Mouse (Mus musculus): ENCODE measurements around the gene Celf5. TPM values are rescaled to one million over a fixed set of nuclear protein-coding genes. Genes with fewer than 3 reads are reported as not detected.

Gene Celf5
- polyA plus RNA-seq, 1 experiment from 2014 or later, result 0.30 TPM

GRCm38 (mm10) chr10:81499250-81499901, 16.9 kb upstream of the Celf5 start:
- no peak overlapping the region for H3K4me2 ChIP-seq (ENCODE audit: low read length)
- H3K9me3 ChIP-seq (replicated peaks; ENCODE audit: low read length), result no peaks in the 10 kb centered on the region
- H3K27me3 ChIP-seq (ENCODE audit: insufficient read depth, low read length), result no peaks in the 10 kb centered on the region
- no peak for DNase-seq (ENCODE audit: low spot score)
- H3K36me3 ChIP-seq (ENCODE audit: insufficient read depth, low read length), result no peaks in the 10 kb centered on the region
- no peak overlapping the region for H3K4me3 ChIP-seq (replicated peaks; ENCODE audit: low read depth, low read length)
- H3K27ac ChIP-seq, result no peak overlapping the region; the same call in 1 of the 2 replicates
- no peak overlapping the region for H3K9ac ChIP-seq (ENCODE audit: low read depth, low read length)
- peaks cover 10% of the 10 kb centered on the region; the same call in 1 of the 2 replicates for H3K4me1 ChIP-seq (replicated peaks; ENCODE audit: insufficient read depth, low read length)
- ATAC-seq (replicated peaks; ENCODE audit: low FRiP score, low read depth), result no peak
- TF ChIP-seq CTCF (IDR thresholded peaks at IDR 0.05; ENCODE audit: low read depth), result no peak
- 78% methylated on average over 23 of the region's 23 CpGs for WGBS

GRCm38 (mm10) chr10:81498316-81499249, 16.1 kb upstream of the Celf5 start:
- H3K27me3 ChIP-seq (ENCODE audit: insufficient read depth, low read length), result no peaks in the 10 kb centered on the region
- 84% methylated on average over 38 of the region's 38 CpGs for WGBS
- DNase-seq (ENCODE audit: low spot score) (no peak), ATAC-seq (replicated peaks; ENCODE audit: low FRiP score, low read depth) (no peak)
- no peaks in the 10 kb centered on the region for H3K9me3 ChIP-seq (replicated peaks; ENCODE audit: low read length)
- H3K36me3 ChIP-seq (ENCODE audit: insufficient read depth, low read length), result no peaks in the 10 kb centered on the region
- TF ChIP-seq CTCF (IDR thresholded peaks at IDR 0.05; ENCODE audit: low read depth), result peak; percentile 17; the same call in 1 of the 2 replicates
- no peak overlapping the region for H3K27ac ChIP-seq
- no peak overlapping the region for H3K4me3 ChIP-seq (replicated peaks; ENCODE audit: low read depth, low read length)
- H3K9ac ChIP-seq (ENCODE audit: low read depth, low read length), result no peak overlapping the region
- H3K4me1 ChIP-seq (replicated peaks; ENCODE audit: insufficient read depth, low read length), result peaks cover 10% of the 10 kb centered on the region; the same call in 1 of the 2 replicates
- no peak overlapping the region for H3K4me2 ChIP-seq (ENCODE audit: low read length)

DNA sequence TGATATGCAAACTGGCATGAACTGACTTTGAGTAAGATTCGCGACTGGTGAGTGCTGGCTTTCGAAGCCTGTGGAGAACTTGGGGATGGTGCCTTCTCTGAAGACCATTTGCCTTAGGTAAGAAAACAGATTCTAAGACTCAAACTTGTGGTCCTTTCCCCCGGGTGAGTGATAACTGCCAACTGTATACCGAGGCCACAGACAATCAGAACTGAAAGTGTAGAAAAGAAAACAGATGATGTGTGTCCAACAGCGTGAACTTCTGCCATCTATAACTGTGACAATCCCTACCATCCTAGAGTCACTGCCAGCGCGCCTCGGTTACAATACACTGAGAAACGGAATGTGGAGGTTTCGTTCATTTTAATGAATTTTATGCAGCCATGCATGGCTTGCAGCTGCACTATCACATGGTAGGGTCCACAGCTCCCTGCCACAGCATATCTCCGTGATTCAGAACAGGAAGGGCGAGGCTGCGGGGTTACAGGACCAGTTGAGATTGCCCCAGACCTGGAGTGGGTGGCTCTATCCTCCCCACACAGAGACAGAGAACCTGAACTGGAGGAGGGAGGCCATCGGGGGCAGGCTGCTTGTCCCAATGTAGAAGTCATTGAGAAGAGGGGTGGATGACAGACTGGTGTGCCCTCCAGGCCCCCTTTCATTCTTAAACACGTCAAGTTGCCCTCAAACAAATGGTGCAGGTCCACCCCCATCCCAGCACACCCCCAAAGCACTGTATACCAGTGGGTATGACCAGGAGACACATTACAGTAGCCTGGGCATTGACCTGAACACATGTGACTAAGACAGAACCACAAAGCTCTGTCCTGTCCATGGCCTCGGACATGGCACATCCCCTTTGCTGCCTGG, 15.1 kb upstream of the Celf5 start:
- Histone ChIP-seq H3K36me3 (ENCODE audit: insufficient read depth, low read length) (0 out of 2 replicates have a peak, but pooled peaks cover 2% of the 10 kb centered on the region), H3K4me1 (replicated peaks; ENCODE audit: insufficient read depth, low read length) (peaks cover 10% of the 10 kb centered on the region; the same call in 1 of the 2 replicates), H3K9me3 (replicated peaks; ENCODE audit: low read length) (no peaks in the 10 kb centered on the region), H3K4me2 (ENCODE audit: low read length) (peak overlapping the region; percentile 55; the same call in 1 of the 2 replicates), H3K9ac (ENCODE audit: low read depth, low read length) (no peak overlapping the region), H3K27me3 (ENCODE audit: insufficient read depth, low read length) (no peaks in the 10 kb centered on the region), H3K27ac (no peak overlapping the region), H3K4me3 (replicated peaks; ENCODE audit: low read depth, low read length) (no peak overlapping the region)
- no peak for TF ChIP-seq CTCF (IDR thresholded peaks at IDR 0.05; ENCODE audit: low read depth)
- no peak for ATAC-seq (replicated peaks; ENCODE audit: low FRiP score, low read depth)
- WGBS, result 76% methylated on average over 17 of the region's 17 CpGs
- DNase-seq (ENCODE audit: low spot score), result no peak

DNA sequence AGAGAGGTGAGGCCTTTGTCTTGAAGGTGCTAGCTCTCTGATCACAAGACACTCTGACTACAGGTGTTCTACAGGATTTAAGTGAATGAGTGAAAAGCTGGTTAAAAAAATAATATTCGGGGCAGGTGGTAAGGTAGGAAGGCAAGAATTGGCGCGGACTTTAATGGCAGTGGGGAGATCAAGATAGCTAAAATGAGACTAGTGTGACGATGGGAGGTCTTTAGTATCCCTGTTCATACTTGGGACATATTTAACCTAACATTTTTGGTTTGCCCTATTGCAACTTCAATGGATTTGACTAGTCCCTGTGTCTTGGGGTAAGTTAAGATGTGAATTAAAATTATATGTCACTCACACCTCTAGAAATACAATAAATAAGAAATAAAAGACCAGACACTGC, 14.5 kb upstream of the Celf5 start:
- Histone ChIP-seq H3K9ac (ENCODE audit: low read depth, low read length) (no peak overlapping the region), H3K4me1 (replicated peaks; ENCODE audit: insufficient read depth, low read length) (peaks cover 10% of the 10 kb centered on the region; the same call in 1 of the 2 replicates), H3K9me3 (replicated peaks; ENCODE audit: low read length) (no peaks in the 10 kb centered on the region), H3K27ac (no peak overlapping the region), H3K27me3 (ENCODE audit: insufficient read depth, low read length) (no peaks in the 10 kb centered on the region), H3K4me2 (ENCODE audit: low read length) (peak overlapping the region; percentile 55), H3K36me3 (ENCODE audit: insufficient read depth, low read length) (peaks cover 7% of the 10 kb centered on the region; the same call in 1 of the 2 replicates), H3K4me3 (replicated peaks; ENCODE audit: low read depth, low read length) (peak overlapping the region; percentile 75)
- DNase-seq (ENCODE audit: low spot score) (no peak), ATAC-seq (replicated peaks; ENCODE audit: low FRiP score, low read depth) (no peak)
- WGBS, result 30% methylated on average over 4 of the region's 4 CpGs
- no peak for TF ChIP-seq CTCF (IDR thresholded peaks at IDR 0.05; ENCODE audit: low read depth)

DNA sequence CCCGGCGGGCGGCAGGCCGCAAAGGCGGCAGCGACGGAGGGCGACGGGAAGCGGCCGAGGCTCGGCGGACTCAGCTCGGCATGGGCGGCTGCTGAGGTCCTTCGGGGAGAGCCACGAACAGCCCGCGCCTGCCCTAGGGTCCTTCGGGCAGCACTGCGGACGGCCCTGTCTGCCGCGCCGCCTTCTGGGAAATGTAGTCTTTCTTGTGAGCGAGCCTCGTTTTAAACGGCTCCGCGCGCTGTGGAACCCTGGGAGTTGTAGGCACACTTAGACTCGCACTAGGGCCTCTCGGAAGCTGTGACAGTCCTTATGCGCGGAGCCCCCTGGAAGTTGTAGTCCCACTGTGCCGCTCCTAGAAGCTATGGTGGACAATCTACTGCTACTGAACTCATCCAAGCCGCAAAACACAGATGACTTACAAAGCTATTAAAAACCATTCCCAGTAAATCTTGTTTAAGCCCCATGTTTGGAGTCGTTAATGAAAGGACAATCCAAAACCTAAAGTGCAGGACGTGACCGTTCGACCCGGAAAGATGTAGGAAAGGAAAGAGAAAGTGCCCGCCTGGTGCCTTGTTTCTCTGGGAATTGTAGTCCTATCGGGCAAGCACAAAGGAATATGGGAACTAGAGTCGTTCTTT, 13.9 kb upstream of the Celf5 start, which contains the start of gene Ncln:
Ncln (minus strand) TSS at position 129 of the 638 bp plus-strand sequence.
- Histone ChIP-seq H3K9ac (ENCODE audit: low read depth, low read length) (peak within 1 kb of the TSS; percentile 83), H3K4me3 (replicated peaks; ENCODE audit: low read depth, low read length) (peak within 1 kb of the TSS; percentile 75), H3K27ac (peak within 1 kb of the TSS; percentile 65; the same call in 1 of the 2 replicates), H3K27me3 (ENCODE audit: insufficient read depth, low read length) (no peaks in the 10 kb centered on the region), H3K9me3 (replicated peaks; ENCODE audit: low read length) (no peaks in the 10 kb centered on the region), H3K36me3 (ENCODE audit: insufficient read depth, low read length) (peaks cover 12% of the 10 kb centered on the region; the same call in 1 of the 2 replicates), H3K4me1 (replicated peaks; ENCODE audit: insufficient read depth, low read length) (peaks cover 10% of the 10 kb centered on the region; the same call in 1 of the 2 replicates), H3K4me2 (ENCODE audit: low read length) (peak within 1 kb of the TSS; percentile 93)
- peak; percentile 96 for ATAC-seq (replicated peaks; ENCODE audit: low FRiP score, low read depth)
- DNase-seq (ENCODE audit: low spot score), result peak; percentile 100
- peak; percentile 11; the same call in 1 of the 2 replicates for TF ChIP-seq CTCF (IDR thresholded peaks at IDR 0.05; ENCODE audit: low read depth)
- under 1% methylated on average over 45 of the region's 45 CpGs for WGBS
